Mouse (Mus musculus) hindbrain, embryonic 15.5 days (tissue): ENCODE measurements around the gene Aamp. TPM values are rescaled to one million over a fixed set of nuclear protein-coding genes. Genes with fewer than 3 reads are reported as not detected.

Experiments
- ATAC-seq: fragments of 200-750 bp; cut with Nextera tagmentation; 2 replicates; pipeline ENCODE4 v1.8.0; 2017; ENCODE audit warnings: low read depth, moderate number of reproducible peaks, moderate TSS enrichment; ENCODE audit not compliant: low FRiP score
- H3K27ac ChIP-seq: fragments of 300-500 bp; sonication (generic); replicated peaks from 2 replicates; pipeline ENCODE4 v1.5.1; 2015; ENCODE audit warnings: mild to moderate bottlenecking, inconsistent platforms
- H3K27me3 ChIP-seq: fragments of 300-500 bp; sonication (generic); 2 replicates; pipeline ENCODE4 v1.6.1; 2015; ENCODE audit warnings: control low read depth, inconsistent platforms
- H3K36me3 ChIP-seq: fragments of 300-500 bp; sonication (generic); 2 replicates; pipeline ENCODE4 v1.6.1; 2015; ENCODE audit warnings: control low read depth, inconsistent platforms
- H3K4me1 ChIP-seq: fragments of 300-500 bp; sonication (generic); replicated peaks from 2 replicates; pipeline ENCODE4 v1.6.1; 2015; ENCODE audit warnings: control low read depth, inconsistent platforms
- H3K4me2 ChIP-seq: fragments of 300-500 bp; sonication (generic); 2 replicates; pipeline ENCODE4 v1.6.1; 2015; ENCODE audit warnings: moderate library complexity, mild to moderate bottlenecking, inconsistent platforms
- H3K4me3 ChIP-seq: fragments of 300-500 bp; sonication (generic); 2 replicates; pipeline ENCODE4 v1.5.1; 2015; ENCODE audit warnings: mild to moderate bottlenecking, inconsistent platforms
- H3K9ac ChIP-seq: fragments of 300-500 bp; sonication (generic); 2 replicates; pipeline ENCODE4 v1.6.1; 2015; ENCODE audit warnings: inconsistent platforms
- H3K9me3 ChIP-seq: fragments of 300-500 bp; sonication (generic); 2 replicates; pipeline ENCODE4 v1.6.1; 2016; ENCODE audit warnings: control low read depth, inconsistent platforms
- WGBS: fragments of 180-500 bp; shearing (Covaris S2); methylation state at CpG from one replicate; pipeline ENCODE4 v1.1.7; 2015; 5-methylcytosine and 5-hydroxymethylcytosine counted together
- polyA plus RNA-seq: library from polyadenylated mRNA; unstranded; fragments of >200 nt; fragmentation: Nextera tagmentation; extraction: Ambion mirVana; gene quantifications from 2 replicates; pipeline ENCODE4 v1.2.1, GENCODE M21; 2015

Aamp gene
- polyA plus RNA-seq, 1 experiment from 2014 or later = 217 TPM

DNA sequence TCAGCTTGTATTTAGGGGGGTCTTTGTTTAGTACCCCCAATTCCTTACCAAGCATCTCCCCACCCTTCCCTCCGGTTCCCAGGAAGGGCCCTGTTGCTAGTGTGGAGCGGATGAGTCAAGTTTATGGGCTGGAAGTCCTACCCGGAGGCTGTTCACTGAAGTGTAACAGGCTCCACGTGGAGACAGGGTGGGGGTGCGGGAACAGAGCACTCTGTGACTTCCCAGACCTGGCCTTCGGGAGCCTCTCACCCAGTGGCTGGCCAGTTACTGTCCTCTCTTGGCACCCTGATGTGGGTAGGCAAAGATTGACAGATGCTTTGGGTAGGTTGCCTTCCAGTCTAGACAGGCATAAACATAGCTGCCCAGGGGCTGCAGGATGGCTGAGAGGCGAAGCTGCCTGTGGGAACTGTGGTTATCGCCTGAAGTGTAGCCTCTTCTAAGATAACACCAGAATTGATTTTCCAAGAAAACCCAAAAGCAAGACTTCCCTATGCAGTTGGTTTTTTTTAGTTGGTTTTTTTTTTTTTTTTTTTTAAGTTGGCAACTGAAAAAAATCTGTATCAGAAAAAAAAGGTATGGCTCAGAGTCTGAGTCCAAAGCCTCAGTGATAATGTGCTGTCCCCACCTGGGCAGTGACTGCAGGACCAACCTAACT lies 6.5 kb downstream of the Aamp start:
- Histone ChIP-seq H3K9ac (no peak overlapping the region), H3K4me3 (no peak overlapping the region), H3K27ac (no peak overlapping the region), H3K9me3 (no peaks in the 10 kb centered on the region), H3K4me2 (no peak overlapping the region), H3K36me3 (peaks cover 30% of the 10 kb centered on the region), H3K4me1 (peaks cover 13% of the 10 kb centered on the region), H3K27me3 (no peaks in the 10 kb centered on the region)
- WGBS = 55% methylated on average over 8 of the region's 8 CpGs
- ATAC-seq = no peak

DNA sequence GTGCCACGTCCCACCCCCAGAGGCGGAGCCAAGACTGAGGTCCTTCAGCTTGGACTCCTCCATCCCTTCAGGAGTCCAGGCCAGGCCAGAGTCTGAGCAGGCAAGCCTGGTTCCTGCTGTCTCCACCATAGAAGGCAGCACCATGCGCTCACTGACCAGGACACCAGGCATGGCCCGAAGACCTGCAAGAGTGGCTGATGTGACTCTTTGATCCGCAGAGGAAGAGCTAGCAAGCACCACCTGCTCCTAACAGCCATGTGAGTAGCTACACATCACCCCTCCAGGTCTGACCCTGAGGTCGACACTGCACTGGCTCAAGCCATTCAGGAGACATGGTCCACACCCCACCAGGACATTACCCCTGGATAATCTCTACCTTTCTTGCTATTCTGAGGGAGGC lies 7.5 kb downstream of the Aamp start:
- Histone ChIP-seq H3K4me1 (peaks cover 3% of the 10 kb centered on the region; the same call in 1 of the 2 replicates), H3K27me3 (no peaks in the 10 kb centered on the region), H3K4me3 (no peak overlapping the region), H3K27ac (no peak overlapping the region), H3K9me3 (no peaks in the 10 kb centered on the region), H3K9ac (no peak overlapping the region), H3K4me2 (no peak overlapping the region), H3K36me3 (peaks cover 26% of the 10 kb centered on the region)
- no peak for ATAC-seq
- WGBS = 78% methylated on average over 6 of the region's 6 CpGs

DNA sequence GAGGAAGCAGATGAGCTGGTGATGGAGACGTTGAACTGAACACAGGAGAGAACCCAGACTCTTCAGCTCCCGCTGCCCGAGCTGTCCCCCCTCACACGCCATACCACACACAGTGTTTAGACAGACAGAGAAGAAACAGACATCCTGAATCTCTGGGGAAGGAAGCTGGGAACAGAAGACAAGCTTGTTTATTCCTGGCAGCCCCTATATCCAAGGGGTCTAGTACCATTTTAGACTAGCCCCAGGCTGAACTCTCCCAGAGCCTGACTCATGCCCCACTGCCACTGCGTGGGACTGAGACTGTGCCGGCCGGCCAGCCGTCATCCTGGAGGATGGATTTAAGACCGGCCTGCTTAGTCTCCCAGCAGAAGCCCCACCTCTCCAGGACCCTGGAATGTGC lies 9.5 kb downstream of the Aamp start:
- 53% methylated on average over 9 of the region's 9 CpGs for WGBS
- no peaks in the 10 kb centered on the region for H3K4me1 ChIP-seq
- ATAC-seq = no peak
- H3K27me3 ChIP-seq = no peaks in the 10 kb centered on the region
- no peak overlapping the region for H3K4me3 ChIP-seq
- H3K27ac ChIP-seq = no peak overlapping the region
- no peaks in the 10 kb centered on the region for H3K9me3 ChIP-seq
- peaks cover 7% of the 10 kb centered on the region for H3K36me3 ChIP-seq
- H3K4me2 ChIP-seq = no peak overlapping the region
- H3K9ac ChIP-seq = no peak overlapping the region

GRCm38 (mm10) chr1:74271659-74272058 lies 12.9 kb downstream of the Aamp start:
- no peak overlapping the region for H3K27ac ChIP-seq
- no peaks in the 10 kb centered on the region for H3K27me3 ChIP-seq
- no peak overlapping the region for H3K9ac ChIP-seq
- no peaks in the 10 kb centered on the region for H3K9me3 ChIP-seq
- H3K4me2 ChIP-seq = no peak overlapping the region
- ATAC-seq = no peak
- 77% methylated on average over 4 of the region's 4 CpGs for WGBS
- no peak overlapping the region for H3K4me3 ChIP-seq
- H3K36me3 ChIP-seq = peaks cover 17% of the 10 kb centered on the region
- no peaks in the 10 kb centered on the region for H3K4me1 ChIP-seq

- Histone ChIP-seq H3K4me3 (no peak overlapping the region), H3K4me1 (no peaks in the 10 kb centered on the region), H3K9me3 (no peaks in the 10 kb centered on the region), H3K27me3 (no peaks in the 10 kb centered on the region), H3K9ac (no peak overlapping the region), H3K27ac (no peak overlapping the region), H3K4me2 (no peak overlapping the region), H3K36me3 (peaks cover 42% of the 10 kb centered on the region)
- ATAC-seq = no peak
- WGBS = 87% methylated on average over 8 of the region's 8 CpGs
These were observed 15.8 kb downstream of the Aamp start for GRCm38 (mm10) chr1:74268750-74269149.

DNA sequence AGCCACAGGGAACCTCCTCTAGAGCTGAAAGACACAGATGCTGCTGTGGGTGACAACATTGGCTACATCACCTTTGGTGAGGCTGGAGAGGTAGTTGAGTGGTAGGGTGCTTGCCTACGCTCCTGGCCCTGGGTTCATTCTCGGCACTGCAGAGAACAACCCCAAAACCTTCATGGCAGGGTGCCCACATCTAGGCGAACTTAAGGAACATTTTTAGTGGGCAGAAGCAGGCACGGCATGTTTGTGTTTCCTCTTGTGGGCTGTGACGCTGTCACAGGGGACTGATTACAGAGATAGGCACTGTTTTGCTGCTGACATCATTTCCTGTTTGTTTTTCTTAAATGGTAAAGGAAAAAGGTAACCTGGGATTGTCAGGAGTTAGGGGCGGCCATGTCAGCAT lies 22.0 kb downstream of the Aamp start:
- no peak overlapping the region for H3K4me3 ChIP-seq
- H3K4me2 ChIP-seq = no peak overlapping the region
- H3K27ac ChIP-seq = no peak overlapping the region
- no peaks in the 10 kb centered on the region for H3K27me3 ChIP-seq
- no peaks in the 10 kb centered on the region for H3K4me1 ChIP-seq
- ATAC-seq = no peak
- no peaks in the 10 kb centered on the region for H3K9me3 ChIP-seq
- H3K9ac ChIP-seq = no peak overlapping the region
- peaks cover 66% of the 10 kb centered on the region for H3K36me3 ChIP-seq
- WGBS = 94% methylated on average over 6 of the region's 6 CpGs

- H3K9me3 ChIP-seq = no peaks in the 10 kb centered on the region
- H3K4me1 ChIP-seq = no peaks in the 10 kb centered on the region
- 70% methylated on average over 4 of the region's 4 CpGs for WGBS
- no peak overlapping the region for H3K4me2 ChIP-seq
- H3K27me3 ChIP-seq = no peaks in the 10 kb centered on the region
- no peak overlapping the region for H3K27ac ChIP-seq
- no peak overlapping the region for H3K4me3 ChIP-seq
- H3K36me3 ChIP-seq = peaks cover 61% of the 10 kb centered on the region
- no peak overlapping the region for H3K9ac ChIP-seq
- no peak for ATAC-seq
These were observed 27.8 kb downstream of the Aamp start for GRCm38 (mm10) chr1:74256782-74257181.

DNA sequence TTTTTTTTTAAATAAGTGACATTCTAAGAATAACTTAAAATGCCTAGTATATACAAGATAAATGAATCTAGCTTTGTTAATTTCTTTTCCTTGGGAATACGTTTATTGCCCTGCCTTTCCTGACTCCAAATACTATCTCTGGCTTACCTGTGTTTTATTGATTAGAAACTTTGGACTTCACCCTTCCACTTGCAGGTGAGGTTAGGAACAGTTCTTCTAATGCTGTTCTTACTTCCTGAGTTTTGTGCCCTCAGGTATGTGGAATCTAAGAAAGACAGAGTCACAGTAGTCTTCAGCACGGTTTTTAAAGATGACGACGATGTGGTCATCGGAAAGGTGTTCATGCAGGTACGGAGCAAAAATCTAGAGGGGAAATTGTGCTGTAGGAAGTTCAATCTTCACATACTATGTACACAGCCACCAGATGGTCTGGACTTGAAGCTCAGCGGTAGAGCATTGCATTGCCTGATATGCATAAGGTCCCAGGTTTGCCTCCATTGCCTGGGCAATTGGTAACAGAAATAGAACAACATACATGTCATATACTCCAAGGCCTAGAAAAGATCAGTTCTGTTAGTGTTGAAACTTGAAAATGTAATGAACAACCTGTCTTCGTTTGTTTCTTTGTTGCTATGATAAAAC lies 28.7 kb downstream of the Aamp start:
- H3K27me3 ChIP-seq = no peaks in the 10 kb centered on the region
- WGBS = 98% methylated on average over 8 of the region's 8 CpGs
- ATAC-seq = no peak
- no peaks in the 10 kb centered on the region for H3K4me1 ChIP-seq
- no peak overlapping the region for H3K4me2 ChIP-seq
- no peaks in the 10 kb centered on the region for H3K9me3 ChIP-seq
- no peak overlapping the region for H3K27ac ChIP-seq
- H3K4me3 ChIP-seq = no peak overlapping the region
- peaks cover 66% of the 10 kb centered on the region for H3K36me3 ChIP-seq
- no peak overlapping the region for H3K9ac ChIP-seq

DNA sequence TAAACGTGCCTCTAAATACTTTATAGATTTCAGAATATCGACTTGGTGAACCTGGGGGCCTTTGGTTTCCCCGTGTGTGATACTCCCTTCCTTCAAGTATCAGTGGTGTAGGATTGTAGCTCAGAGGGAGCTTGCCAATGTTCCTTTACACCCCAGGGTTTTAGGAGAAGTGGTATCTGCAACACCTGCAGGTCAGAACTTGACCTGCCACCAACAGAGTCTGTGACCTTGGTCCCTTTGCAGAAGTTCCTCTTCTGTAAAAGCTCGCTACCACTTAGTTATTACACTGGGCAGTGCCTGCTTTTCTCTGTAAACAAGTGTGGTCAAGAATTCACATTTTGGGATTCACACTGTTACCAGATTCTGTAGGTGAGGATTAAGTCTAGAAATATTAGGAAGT lies 34.4 kb downstream of the Aamp start:
- Histone ChIP-seq H3K27me3 (no peaks in the 10 kb centered on the region), H3K9me3 (no peaks in the 10 kb centered on the region), H3K9ac (no peak overlapping the region), H3K27ac (no peak overlapping the region), H3K4me2 (no peak overlapping the region), H3K36me3 (peaks cover 60% of the 10 kb centered on the region), H3K4me3 (no peak overlapping the region), H3K4me1 (no peaks in the 10 kb centered on the region)
- WGBS = 93% methylated on average over 4 of the region's 4 CpGs
- ATAC-seq = no peak

DNA sequence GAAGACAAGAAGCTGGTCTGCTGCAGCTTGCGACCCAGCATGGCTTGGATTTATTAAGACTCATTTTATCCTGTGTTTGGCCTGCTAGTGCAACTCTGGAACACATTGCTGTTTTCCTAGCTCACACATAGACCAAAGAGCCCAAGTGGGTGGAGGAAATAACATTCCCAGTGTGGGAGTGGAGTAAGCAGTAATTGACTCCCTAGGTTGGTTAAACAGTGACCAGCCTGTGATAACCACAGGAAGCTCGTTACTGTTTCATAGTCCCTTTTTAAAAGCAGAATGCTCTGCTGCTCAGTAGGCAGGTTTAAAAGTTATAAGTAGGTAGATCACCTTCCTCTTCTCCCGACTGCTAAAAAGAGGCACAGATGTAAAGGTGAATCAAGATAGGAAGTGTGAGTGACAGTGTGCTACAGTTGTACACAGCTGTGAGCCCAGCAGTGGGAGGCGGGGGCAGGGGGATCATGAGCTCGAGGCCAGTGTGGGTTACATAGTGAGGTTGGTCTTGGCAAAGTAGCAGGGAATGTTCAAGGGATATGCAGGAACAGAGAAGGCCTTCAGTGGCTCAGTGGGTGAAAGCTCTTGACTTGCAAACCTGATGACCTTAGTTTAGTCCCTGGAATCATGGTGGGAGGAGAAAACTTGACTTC lies 35.1 kb downstream of the Aamp start:
- no peaks in the 10 kb centered on the region for H3K27me3 ChIP-seq
- H3K36me3 ChIP-seq = peaks cover 55% of the 10 kb centered on the region
- no peaks in the 10 kb centered on the region for H3K4me1 ChIP-seq
- no peak overlapping the region for H3K27ac ChIP-seq
- no peaks in the 10 kb centered on the region for H3K9me3 ChIP-seq
- H3K4me2 ChIP-seq = no peak overlapping the region
- H3K4me3 ChIP-seq = no peak overlapping the region
- 80% methylated on average over 5 of the region's 5 CpGs for WGBS
- no peak for ATAC-seq
- H3K9ac ChIP-seq = no peak overlapping the region

- Histone ChIP-seq H3K36me3 (peaks cover 49% of the 10 kb centered on the region), H3K9me3 (no peaks in the 10 kb centered on the region), H3K4me3 (no peak overlapping the region), H3K4me1 (no peaks in the 10 kb centered on the region), H3K27ac (no peak overlapping the region), H3K4me2 (no peak overlapping the region), H3K27me3 (no peaks in the 10 kb centered on the region), H3K9ac (no peak overlapping the region)
- no peak for ATAC-seq
- 83% methylated on average over 1 of the region's 1 CpGs for WGBS
These were observed 35.7 kb downstream of the Aamp start for GRCm38 (mm10) chr1:74248799-74249198.

- no peak overlapping the region for H3K9ac ChIP-seq
- no peaks in the 10 kb centered on the region for H3K27me3 ChIP-seq
- no peak for ATAC-seq
- H3K4me1 ChIP-seq = peaks cover 7% of the 10 kb centered on the region
- no peak overlapping the region for H3K4me3 ChIP-seq
- H3K36me3 ChIP-seq = peaks cover 20% of the 10 kb centered on the region
- no peak overlapping the region for H3K27ac ChIP-seq
- 87% methylated on average over 2 of the region's 2 CpGs for WGBS
- no peak overlapping the region for H3K4me2 ChIP-seq
- no peaks in the 10 kb centered on the region for H3K9me3 ChIP-seq
These were observed 39.0 kb downstream of the Aamp start for GRCm38 (mm10) chr1:74245525-74245924.
